Mouse (Mus musculus) layer of hippocampus, postnatal 14 days (tissue): ENCODE measurements at regions not wholly inside any gene's neighbourhood (a gene's known extent, or its start where the extent isn't known, plus 50 kb on each side); places are given as distances from the start of the nearest gene placed in this dataset.

ENCODE experiments used
- DNase-seq, 2 experiments: peaks; one replicate each; pipeline ENCODE4 v3.0.0; 2021 to 2022; ENCODE audit warnings: low spot score in 2 of 2, mixed read lengths in 1 of 2

GRCm38 (mm10) chr3:58138726-58139585, 275.6 kb upstream of the Tsc22d2 start:
- DNase-seq, result peak in 1 of 2 experiments; percentile 23

- no peak for DNase-seq
Measured at GRCm38 (mm10) chr3:58146108-58146507, 268.4 kb upstream of the Tsc22d2 start.

GRCm38 (mm10) chr3:58146762-58147161, 267.8 kb upstream of the Tsc22d2 start:
- no peak for DNase-seq

- no peak for DNase-seq
Measured at GRCm38 (mm10) chr3:58153141-58153540, 261.4 kb upstream of the Tsc22d2 start.

GRCm38 (mm10) chr3:58153874-58154756, 260.4 kb upstream of the Tsc22d2 start:
- no peak for DNase-seq

GRCm38 (mm10) chr3:58159384-58159783, 255.1 kb upstream of the Tsc22d2 start:
- DNase-seq, result peak in 1 of 2 experiments; percentile 52

- no peak for DNase-seq
Measured at GRCm38 (mm10) chr3:58162238-58162637, 252.3 kb upstream of the Tsc22d2 start.

GRCm38 (mm10) chr3:58163806-58164205, 250.7 kb upstream of the Tsc22d2 start:
- peak; percentile 72 to 83 for DNase-seq

GRCm38 (mm10) chr3:58166628-58167027, 247.9 kb upstream of the Tsc22d2 start:
- DNase-seq, result no peak

- no peak for DNase-seq
Measured at GRCm38 (mm10) chr3:58167121-58167520, 247.4 kb upstream of the Tsc22d2 start.

- no peak for DNase-seq
Measured at GRCm38 (mm10) chr3:58167761-58168290, 246.7 kb upstream of the Tsc22d2 start.

- peak; percentile 21 to 68 for DNase-seq
Measured at GRCm38 (mm10) chr3:58168522-58169185, 245.9 kb upstream of the Tsc22d2 start.

- no peak for DNase-seq
Measured at GRCm38 (mm10) chr3:58169786-58170185, 244.7 kb upstream of the Tsc22d2 start.

GRCm38 (mm10) chr3:58172096-58172495, 242.4 kb upstream of the Tsc22d2 start:
- no peak for DNase-seq

- no peak for DNase-seq
Measured at GRCm38 (mm10) chr3:58173821-58174220, 240.7 kb upstream of the Tsc22d2 start.

GRCm38 (mm10) chr3:58181715-58182114, 232.8 kb upstream of the Tsc22d2 start:
- no peak for DNase-seq

GRCm38 (mm10) chr3:58182299-58182698, 232.2 kb upstream of the Tsc22d2 start:
- DNase-seq, result no peak

- no peak for DNase-seq
Measured at GRCm38 (mm10) chr3:58183279-58183678, 231.2 kb upstream of the Tsc22d2 start.

GRCm38 (mm10) chr3:58200462-58200861, 214.1 kb upstream of the Tsc22d2 start:
- DNase-seq, result no peak

GRCm38 (mm10) chr3:58202816-58203215, 211.7 kb upstream of the Tsc22d2 start:
- no peak for DNase-seq

- DNase-seq, result no peak
Measured at GRCm38 (mm10) chr3:58203806-58204205, 210.7 kb upstream of the Tsc22d2 start.
